Mouse (Mus musculus) G1E (cell line): ENCODE results near the gene Tgfbr3.

ENCODE experiments used
- CTCF ChIP-seq: IDR thresholded peaks from 2 replicates; pipeline ENCODE4 v1.5.1; 2012; ENCODE audit warnings: low read depth, low read length, inconsistent platforms, mixed read lengths
- GATA1 ChIP-seq: IDR thresholded peaks from 2 replicates; pipeline ENCODE4 v1.6.1; 2012; ENCODE audit warnings: borderline replicate concordance, low read length, inconsistent platforms, mixed read lengths
- GATA2 ChIP-seq: IDR thresholded peaks from 2 replicates; pipeline ENCODE4 v1.6.1; 2012; ENCODE audit warnings: low read depth, low read length, inconsistent platforms, borderline replicate concordance
- POLR2AphosphoS5 ChIP-seq: IDR thresholded peaks from 2 replicates; pipeline ENCODE4 v1.6.1; 2012; ENCODE audit warnings: low read depth, low read length, inconsistent platforms; ENCODE audit not compliant: insufficient replicate concordance
- TAL1 ChIP-seq: conservative IDR thresholded peaks from 2 replicates; pipeline ENCODE4 v1.6.1; 2012; ENCODE audit warnings: low read depth, low read length, inconsistent platforms, mixed read lengths

DNA sequence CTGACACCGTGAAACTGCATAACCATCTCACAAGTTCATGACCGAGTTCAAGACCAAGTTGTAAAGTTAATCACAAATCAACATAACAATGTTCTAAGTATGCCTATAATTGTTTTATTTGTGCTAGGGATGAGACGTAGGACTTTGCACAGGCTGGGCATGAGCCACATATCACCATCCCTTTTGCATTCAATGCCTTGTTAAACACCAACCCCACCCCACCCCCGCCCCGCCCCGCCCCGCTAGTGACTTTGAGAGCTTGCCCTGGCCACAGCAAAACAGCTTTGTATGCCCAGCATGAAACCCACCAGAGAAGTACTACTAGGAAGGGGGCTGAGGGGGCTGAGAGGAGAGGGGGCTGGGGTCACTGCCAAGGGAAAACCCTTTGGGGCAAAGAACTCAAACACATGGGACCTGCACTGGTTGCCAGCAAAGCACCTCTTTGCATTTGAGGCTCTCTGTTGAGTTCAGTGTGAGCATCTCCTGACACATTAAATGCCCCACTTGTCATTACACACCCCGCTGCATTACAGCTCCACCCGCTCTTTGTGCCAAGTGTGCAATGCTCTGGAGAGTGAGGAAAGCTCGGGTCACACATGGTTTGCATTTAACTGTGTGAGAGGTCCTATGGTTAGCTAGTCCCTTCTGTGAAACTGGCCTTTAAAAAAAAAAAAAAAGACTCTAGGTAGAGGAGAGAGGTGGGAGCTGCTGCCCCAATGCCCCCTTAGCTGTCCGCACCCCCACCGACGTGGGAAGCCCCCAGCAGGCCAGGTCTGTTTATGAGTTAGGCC is 179.1 kb downstream of the Tgfbr3 start:
- TF ChIP-seq CTCF: no peak
- no peak for TF ChIP-seq POLR2AphosphoS5
- TF ChIP-seq GATA1: no peak
- TF ChIP-seq TAL1: no peak
- TF ChIP-seq GATA2: no peak
